Mouse (Mus musculus) liver, embryonic 14.5 days (tissue): Measurements from ENCODE around the gene Fermt2. TPM values are rescaled to one million over a fixed set of nuclear protein-coding genes. Genes with fewer than 3 reads are reported as not detected.
"Not testable (repeated sequence)": the region's sequence is repeated elsewhere in the genome, so short reads cannot be mapped to it uniquely, and the experiment has no call there.

Experiments
- ATAC-seq: fragments of 200-750 bp; cut with Nextera tagmentation; 2 replicates; pipeline ENCODE4 v1.8.0; 2017; ENCODE audit warnings: moderate number of reproducible peaks, mild to moderate bottlenecking, moderate library complexity; ENCODE audit not compliant: insufficient read depth
- DNase-seq, 3 experiments: peaks; one replicate each; pipeline ENCODE4 v3.0.0-alpha.2; 2012 to 2013; ENCODE audit warnings: low read depth in 3 of 3, low spot score in 3 of 3
- H3K27ac ChIP-seq: fragments of 300-500 bp; sonication (generic); 2 replicates; pipeline ENCODE4 v1.5.1; 2014; ENCODE audit warnings: moderate library complexity, mild to moderate bottlenecking, control low read depth, inconsistent platforms
- H3K27me3 ChIP-seq: fragments of 300-500 bp; sonication (generic); 2 replicates; pipeline ENCODE4 v1.6.1; 2014; ENCODE audit warnings: mild to moderate bottlenecking, low read length, moderate library complexity; ENCODE audit not compliant: control insufficient read depth, insufficient read depth
- H3K36me3 ChIP-seq: fragments of 300-500 bp; sonication (generic); replicated peaks from 2 replicates; pipeline ENCODE4 v1.6.1; 2014; ENCODE audit warnings: low read depth; ENCODE audit not compliant: control insufficient read depth, insufficient read depth
- H3K4me1 ChIP-seq, 2 experiments: fragments of 200-500 bp in 1 of 2; fragments of 300-500 bp in 1 of 2; sonication (generic) in 1 of 2; replicated peaks; 2 replicates each; pipeline ENCODE4 v1.6.1; 2012 to 2014; ENCODE audit warnings: antibody characterized with exemption in 1 of 2, inconsistent platforms in 1 of 2, low read length in 1 of 2; ENCODE audit not compliant: control insufficient read depth in 2 of 2, insufficient read depth in 2 of 2
- H3K4me2 ChIP-seq: fragments of 300-500 bp; sonication (generic); 2 replicates; pipeline ENCODE4 v1.6.1; 2014; ENCODE audit warnings: low read depth, mild to moderate bottlenecking, control low read depth, moderate library complexity
- H3K4me3 ChIP-seq, 2 experiments: fragments of 200-500 bp in 1 of 2; fragments of 300-500 bp in 1 of 2; sonication (generic) in 1 of 2; 2 replicates each; pipeline ENCODE4 v1.5.1; 2012 to 2014; ENCODE audit warnings: low read depth in 2 of 2, low read length in 2 of 2, mild to moderate bottlenecking in 2 of 2, control low read depth in 1 of 2, inconsistent platforms in 1 of 2, moderate library complexity in 1 of 2; ENCODE audit not compliant: insufficient read depth in 1 of 2
- H3K9ac ChIP-seq: fragments of 300-500 bp; sonication (generic); replicated peaks from 2 replicates; pipeline ENCODE4 v1.6.1; 2014; ENCODE audit warnings: mild to moderate bottlenecking, control low read depth, moderate library complexity
- H3K9me3 ChIP-seq: fragments of 300-500 bp; sonication (generic); 2 replicates; pipeline ENCODE4 v1.6.1; 2016; ENCODE audit warnings: low read length, mixed read lengths; ENCODE audit not compliant: control insufficient read depth
- CTCF ChIP-seq: IDR thresholded peaks from 2 replicates; pipeline ENCODE4 v1.5.1; 2016; ENCODE audit warnings: antibody characterized with exemption, low read depth, control low read depth
- EP300 ChIP-seq: IDR thresholded peaks from 2 replicates; pipeline ENCODE4 v1.6.1; 2016; ENCODE audit warnings: antibody characterized with exemption, low read depth
- WGBS: fragments of 180-500 bp; shearing (Covaris S2); extraction: QIAGEN DNeasy Blood & Tissue Kit; methylation state at CpG from one replicate; pipeline ENCODE4 v1.1.7; 2014; ENCODE audit not compliant: insufficient replicate concordance; 5-methylcytosine and 5-hydroxymethylcytosine counted together
- polyA plus RNA-seq, 2 experiments: library from polyadenylated mRNA; depleted of rRNA in 1 of 2; stranded (reverse) in 1 of 2; unstranded in 1 of 2; fragments of >200 nt; fragmentation: Nextera tagmentation in 1 of 2; extraction: Ambion mirVana in 1 of 2; gene quantifications; 2 replicates each; pipeline versions ENCODE4 v1.2.1 to v1.2.3; 2012 to 2014

The Fermt2 gene
- polyA plus RNA-seq, 2 experiments: 13.6 to 25.5 TPM

DNA sequence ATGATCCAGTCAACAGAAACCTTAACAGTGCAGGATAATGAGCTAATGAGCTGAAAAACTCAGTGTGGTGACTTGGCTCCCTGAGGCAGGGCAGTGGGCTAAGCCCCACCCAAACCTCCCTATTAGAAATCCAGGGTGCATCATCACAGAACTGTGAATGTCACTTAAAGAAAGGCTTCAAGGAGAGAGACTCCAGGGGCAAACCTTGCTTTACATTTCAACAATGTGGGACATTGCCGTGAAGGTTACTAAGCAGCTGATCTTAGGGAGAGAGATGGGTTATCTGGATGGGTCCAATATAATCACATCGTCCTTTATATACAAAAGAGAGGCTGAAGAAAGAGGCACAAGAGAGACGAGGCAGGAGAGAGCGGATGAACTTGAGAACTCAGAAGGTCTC, 36.0 kb downstream of the Fermt2 start:
- DNase-seq (no peak), ATAC-seq (no peak)
- no peaks in the 10 kb centered on the region for H3K4me1 ChIP-seq
- no peaks in the 10 kb centered on the region for H3K36me3 ChIP-seq
- H3K9ac ChIP-seq: no peak overlapping the region
- no peaks in the 10 kb centered on the region for H3K27me3 ChIP-seq
- WGBS: 79% methylated on average over 4 of the region's 4 CpGs
- H3K4me3 ChIP-seq: no peak overlapping the region
- H3K4me2 ChIP-seq: no peak overlapping the region
- TF ChIP-seq CTCF: no peak
- TF ChIP-seq EP300: no peak
- H3K9me3 ChIP-seq: no peaks in the 10 kb centered on the region
- H3K27ac ChIP-seq: no peak overlapping the region

DNA sequence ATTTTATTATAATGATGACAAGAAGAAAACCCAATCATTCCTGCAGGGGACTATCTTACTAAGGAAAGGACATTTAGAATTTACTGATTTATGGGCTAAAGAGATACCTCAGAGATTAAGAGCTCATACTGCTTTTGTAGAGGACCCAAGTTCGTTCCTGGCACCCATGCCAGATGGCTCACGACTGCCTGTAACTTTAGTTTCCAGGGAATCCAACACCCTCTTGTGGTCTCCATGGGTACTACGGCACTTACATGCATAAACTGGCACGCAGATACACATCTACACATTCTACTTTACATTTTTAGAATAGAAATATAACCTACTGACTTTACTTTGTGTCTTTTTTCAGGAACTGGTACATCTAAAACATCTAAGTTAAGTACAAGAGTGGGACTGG, 37.2 kb downstream of the Fermt2 start:
- no peaks in the 10 kb centered on the region for H3K27me3 ChIP-seq
- no peak overlapping the region for H3K9ac ChIP-seq
- no peaks in the 10 kb centered on the region for H3K4me1 ChIP-seq
- no peaks in the 10 kb centered on the region for H3K36me3 ChIP-seq
- no peak overlapping the region for H3K4me2 ChIP-seq
- no peak for TF ChIP-seq EP300
- peak; percentile 22; the same call in 1 of the 2 replicates for TF ChIP-seq CTCF
- no peak overlapping the region for H3K4me3 ChIP-seq
- no peak for ATAC-seq
- WGBS: 60% methylated on average over 4 of the region's 4 CpGs
- no peak overlapping the region for H3K27ac ChIP-seq
- no peak for DNase-seq
- no peaks in the 10 kb centered on the region for H3K9me3 ChIP-seq

DNA sequence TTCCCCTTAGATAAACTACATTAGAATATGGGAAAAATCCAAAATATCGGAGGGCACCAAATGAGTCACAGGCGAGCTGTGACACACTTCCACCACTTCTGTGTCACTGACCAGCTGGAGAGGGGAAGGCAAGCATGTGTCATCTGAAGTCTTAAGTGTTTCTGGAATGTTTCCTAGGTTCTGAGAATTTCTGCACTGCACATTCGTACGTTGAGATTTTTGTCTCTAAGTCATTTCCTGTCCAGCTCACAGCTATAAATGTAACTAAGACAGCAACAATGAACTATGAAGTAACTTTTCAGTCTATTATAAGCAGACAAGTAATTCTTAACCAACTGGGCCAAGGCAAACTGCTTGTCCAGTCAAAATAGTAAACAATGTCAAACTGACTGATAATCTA, 37.9 kb downstream of the Fermt2 start:
- WGBS: 38% methylated on average over 4 of the region's 4 CpGs
- H3K4me2 ChIP-seq: no peak overlapping the region
- H3K4me1 ChIP-seq: no peaks in the 10 kb centered on the region
- no peak overlapping the region for H3K27ac ChIP-seq
- H3K36me3 ChIP-seq: no peaks in the 10 kb centered on the region
- DNase-seq (no peak), ATAC-seq (no peak)
- H3K9ac ChIP-seq: no peak overlapping the region
- H3K27me3 ChIP-seq: no peaks in the 10 kb centered on the region
- TF ChIP-seq CTCF (no peak), EP300 (no peak)
- no peak overlapping the region for H3K4me3 ChIP-seq
- H3K9me3 ChIP-seq: no peaks in the 10 kb centered on the region

GRCm38 (mm10) chr14:45487201-45487600, 42.7 kb downstream of the Fermt2 start:
- not testable (repeated sequence) for H3K9ac ChIP-seq, H3K9me3 ChIP-seq, H3K4me1 ChIP-seq, H3K4me2 ChIP-seq, H3K27ac ChIP-seq, ATAC-seq, DNase-seq, H3K27me3 ChIP-seq, H3K36me3 ChIP-seq, H3K4me3 ChIP-seq
- 77% methylated on average over 2 of the region's 2 CpGs for WGBS

DNA sequence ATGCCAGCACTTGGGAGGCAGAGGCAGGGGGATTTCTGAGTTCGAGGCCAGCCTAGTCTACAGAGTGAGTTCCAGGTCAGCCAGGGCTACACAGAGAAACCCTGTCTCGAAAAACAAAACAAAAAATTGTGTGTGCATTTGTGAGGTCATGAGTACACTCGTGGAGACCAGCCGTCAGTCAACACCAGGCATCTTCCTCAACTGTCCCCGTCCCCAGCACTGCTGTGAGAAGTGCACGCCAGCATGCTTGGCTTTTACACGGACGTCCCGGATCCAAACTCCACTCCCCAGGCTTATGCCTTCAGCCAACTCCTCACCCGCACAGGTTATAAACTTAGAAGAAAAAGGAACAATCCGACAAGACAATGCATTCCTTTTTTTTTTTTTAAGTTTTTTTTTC, 46.6 kb downstream of the Fermt2 start:
- WGBS: 69% methylated on average over 11 of the region's 11 CpGs
- not testable (repeated sequence) for DNase-seq, H3K4me1 ChIP-seq, H3K27ac ChIP-seq, ATAC-seq, H3K9me3 ChIP-seq, H3K4me3 ChIP-seq, H3K27me3 ChIP-seq, H3K36me3 ChIP-seq, H3K9ac ChIP-seq, H3K4me2 ChIP-seq
